Mouse (Mus musculus) right cerebral cortex, adult 18-20 months (tissue): ENCODE data around the gene Gm10436.
"Not testable (repeated sequence)": the region's sequence is repeated elsewhere in the genome, so short reads cannot be mapped to it uniquely, and the experiment has no call there.

ENCODE experiments used
- DNase-seq: peaks from one replicate; pipeline ENCODE4 v3.0.0; 2022; ENCODE audit warnings: mixed read lengths

Gm10436 gene

DNA sequence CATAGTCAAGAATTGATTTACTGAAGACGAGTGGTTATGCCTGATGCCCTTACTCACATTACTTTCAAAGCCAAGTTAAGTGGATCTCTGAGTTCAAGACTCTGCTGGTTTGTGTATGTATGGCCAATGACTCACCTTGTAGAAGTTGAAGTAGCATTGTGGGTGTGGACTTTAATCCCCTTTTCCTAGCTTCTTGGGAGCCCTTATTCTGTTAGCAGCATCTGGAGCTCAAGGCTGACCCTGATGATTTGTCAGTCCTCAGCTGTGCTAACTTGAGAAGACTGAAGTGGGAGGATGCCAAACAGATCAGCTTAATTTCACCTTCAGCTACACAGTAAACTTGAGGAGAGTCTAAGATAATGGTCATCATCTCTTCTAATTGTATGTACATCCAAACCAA is at the start of gene Gm10436:
TSS of gene Gm10436 (minus strand) at position 101 of the 400 bp plus-strand sequence.
- not testable (repeated sequence) for DNase-seq

DNA sequence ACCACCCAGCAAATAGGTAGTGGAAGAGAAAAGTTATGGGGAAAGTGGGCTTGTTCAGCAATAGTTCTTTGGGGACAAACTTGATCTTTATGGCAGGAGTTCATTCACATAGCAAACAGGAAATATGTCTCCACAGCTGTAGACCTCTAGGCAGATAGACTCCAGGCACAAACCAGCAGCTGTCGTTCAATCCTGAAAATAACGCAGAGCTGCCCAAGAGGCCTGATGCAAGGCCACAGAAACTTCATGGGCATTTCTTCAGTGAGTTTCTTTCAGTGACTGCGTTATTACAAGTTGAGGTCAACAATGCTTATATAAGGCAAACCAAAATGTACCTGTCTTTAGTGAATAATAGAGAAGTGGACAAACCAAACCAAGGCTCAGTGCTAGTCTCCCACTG is 37.5 kb upstream of the Gm10436 start:
- no peak for DNase-seq

DNA sequence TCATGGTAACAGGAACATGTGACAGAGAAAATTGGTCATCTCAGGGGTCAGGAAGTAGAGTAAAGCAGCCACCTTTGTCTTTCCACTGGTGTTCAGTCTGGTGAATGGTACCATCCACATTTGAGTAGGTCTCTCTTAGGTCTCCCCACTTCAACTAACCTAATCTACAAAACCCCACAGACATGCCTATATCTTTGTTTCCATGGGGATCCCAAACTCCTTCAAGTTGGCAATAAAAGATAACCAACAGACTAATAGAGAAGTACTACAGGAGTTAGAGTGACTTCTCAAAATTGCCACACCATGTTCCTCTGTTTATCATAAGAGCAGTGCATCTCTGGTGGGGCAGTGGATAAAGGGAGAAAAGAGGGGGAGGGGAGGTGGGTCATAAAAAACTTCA is 36.2 kb upstream of the Gm10436 start:
- not testable (repeated sequence) for DNase-seq

DNA sequence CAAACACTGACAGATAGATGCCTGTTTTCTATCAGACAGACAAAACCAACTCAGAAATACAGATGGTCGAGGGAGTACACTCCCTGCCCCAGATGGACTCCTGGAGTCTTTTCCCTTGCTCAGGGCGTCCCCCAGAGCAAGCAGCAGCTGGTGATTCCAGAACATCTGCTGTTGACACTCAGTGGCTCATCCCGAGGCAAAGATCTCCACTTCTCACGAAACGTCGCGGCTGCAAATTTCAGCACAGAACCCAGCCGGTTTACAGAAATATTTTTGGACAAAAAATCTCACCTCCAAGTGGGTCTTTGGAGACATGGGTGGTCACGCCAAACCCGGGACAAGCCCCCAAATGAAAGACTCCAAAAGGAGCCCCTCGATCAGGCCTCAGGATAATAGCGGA is 32.7 kb upstream of the Gm10436 start:
- DNase-seq, result no peak

DNA sequence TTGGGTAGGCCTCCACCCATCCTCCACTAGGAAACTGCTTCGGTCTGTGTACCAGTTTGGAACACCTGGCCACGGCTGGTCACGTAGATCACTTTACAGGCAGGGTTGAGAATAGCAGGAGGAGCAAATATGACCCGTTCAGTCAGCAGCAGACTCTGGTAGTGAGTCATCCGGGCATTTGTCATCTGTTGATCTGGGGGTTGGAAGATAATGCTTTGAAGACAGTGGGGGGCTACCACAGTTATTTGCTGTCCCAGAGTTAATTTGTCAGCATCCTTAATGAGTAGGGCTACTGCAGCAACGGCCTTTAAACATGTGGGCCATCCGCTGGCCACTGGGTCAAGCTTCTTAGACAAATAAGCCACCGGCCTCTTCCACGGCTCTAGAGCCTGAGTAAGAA is 29.6 kb upstream of the Gm10436 start:
- not testable (repeated sequence) for DNase-seq

DNA sequence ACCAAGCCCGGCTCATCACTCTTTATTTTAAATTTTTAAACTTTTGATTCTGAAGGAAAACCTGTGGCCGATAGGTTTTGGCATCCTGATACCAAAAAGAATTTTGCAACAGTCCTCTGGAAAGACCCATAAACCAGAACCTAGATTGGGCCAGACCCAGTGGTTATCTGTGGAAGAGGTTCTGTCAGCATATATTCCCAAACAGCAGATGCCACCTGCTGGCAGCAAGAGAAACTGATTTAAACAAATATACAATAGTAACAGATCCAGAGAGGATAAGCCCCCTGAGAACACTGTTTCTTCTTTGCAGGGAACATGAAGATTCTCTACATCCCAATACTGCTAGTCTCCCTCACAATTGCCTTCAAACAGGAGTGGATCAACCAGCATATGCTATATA is 20.9 kb upstream of the Gm10436 start:
- no peak for DNase-seq
